Mouse (Mus musculus) midbrain, postnatal 0 days (tissue): ENCODE data around the gene Celf5. TPM values are rescaled to one million over a fixed set of nuclear protein-coding genes. Genes with fewer than 3 reads are reported as not detected.

ENCODE experiments used
- ATAC-seq: fragments of 200-750 bp; cut with Nextera tagmentation; 2 replicates; pipeline ENCODE4 v1.8.0; 2017; ENCODE audit warnings: moderate number of reproducible peaks, mild to moderate bottlenecking, moderate TSS enrichment, moderate library complexity; ENCODE audit not compliant: low FRiP score
- DNase-seq: peaks from one replicate; pipeline ENCODE4 v3.0.0-alpha.2; 2015; ENCODE audit warnings: low spot score
- H3K27ac ChIP-seq: fragments of 300-500 bp; sonication (generic); 2 replicates; pipeline ENCODE4 v1.5.1; 2014; ENCODE audit warnings: low read depth, mild to moderate bottlenecking, low read length, mixed read lengths
- H3K27me3 ChIP-seq: fragments of 300-500 bp; sonication (generic); 2 replicates; pipeline ENCODE4 v1.6.1; 2014; ENCODE audit warnings: low read length, control low read depth, mixed read lengths; ENCODE audit not compliant: insufficient read depth
- H3K36me3 ChIP-seq: fragments of 300-500 bp; sonication (generic); 2 replicates; pipeline ENCODE4 v1.6.1; 2014; ENCODE audit warnings: low read length, control low read depth, mixed read lengths; ENCODE audit not compliant: insufficient read depth
- H3K4me1 ChIP-seq: fragments of 300-500 bp; sonication (generic); 2 replicates; pipeline ENCODE4 v1.6.1; 2014; ENCODE audit warnings: mild to moderate bottlenecking, control low read depth, antibody characterized with exemption, low read length, mixed read lengths; ENCODE audit not compliant: insufficient read depth
- H3K4me2 ChIP-seq: fragments of 300-500 bp; sonication (generic); 2 replicates; pipeline ENCODE4 v1.6.1; 2014; ENCODE audit warnings: low read depth, mild to moderate bottlenecking, low read length, mixed read lengths; ENCODE audit not compliant: poor library complexity, severe bottlenecking
- H3K4me3 ChIP-seq: fragments of 300-500 bp; sonication (generic); 2 replicates; pipeline ENCODE4 v1.5.1; 2014; ENCODE audit warnings: low read depth, mild to moderate bottlenecking, low read length, moderate library complexity
- H3K9ac ChIP-seq: fragments of 300-500 bp; sonication (generic); replicated peaks from 2 replicates; pipeline ENCODE4 v1.6.1; 2014; ENCODE audit warnings: mild to moderate bottlenecking, low read length, moderate library complexity, mixed read lengths; ENCODE audit not compliant: poor library complexity, severe bottlenecking
- H3K9me3 ChIP-seq: fragments of 300-500 bp; sonication (generic); 2 replicates; pipeline ENCODE4 v1.6.1; 2016; ENCODE audit warnings: low read length, control low read depth
- CTCF ChIP-seq: IDR thresholded peaks from 2 replicates; pipeline ENCODE4 v1.5.1; 2016; ENCODE audit warnings: antibody characterized with exemption, mild to moderate bottlenecking
- WGBS: fragments of 180-500 bp; shearing (Covaris S2); extraction: QIAGEN DNeasy Blood & Tissue Kit; methylation state at CpG from one replicate; pipeline ENCODE4 v1.1.7; 2014; 5-methylcytosine and 5-hydroxymethylcytosine counted together
- polyA plus RNA-seq: library from polyadenylated mRNA; unstranded; fragments of >200 nt; fragmentation: Nextera tagmentation; extraction: Ambion mirVana; gene quantifications from 2 replicates; pipeline ENCODE4 v1.2.1, GENCODE M21; 2015
- total RNA-seq: library from RNA; depleted of rRNA; stranded (reverse); fragments of >200 nt; gene quantifications from 2 replicates; pipeline ENCODE4 v1.2.3, GENCODE M21; 2014; rRNA removed

Gene Celf5
- total RNA-seq (142 and 206 TPM in 2 replicates), polyA plus RNA-seq (61.5 and 74.0 TPM in 2 replicates)

GRCm38 (mm10) chr10:81482533-81482889 lies at the start of gene Celf5:
TSS of gene Celf5 (minus strand) at chr10:81482709.
- Histone ChIP-seq H3K27me3 (no peaks in the 10 kb centered on the region), H3K4me2 (peak within 1 kb of the TSS; percentile 73), H3K9me3 (no peaks in the 10 kb centered on the region), H3K4me3 (peak within 1 kb of the TSS; percentile 73), H3K36me3 (peaks cover 11% of the 10 kb centered on the region), H3K27ac (peak within 1 kb of the TSS; percentile 91), H3K4me1 (peaks cover 24% of the 10 kb centered on the region), H3K9ac (peak within 1 kb of the TSS; percentile 91)
- WGBS = under 1% methylated on average over 34 of the region's 36 CpGs
- peak; percentile 57 for ATAC-seq
- peak; percentile 79 for TF ChIP-seq CTCF
- DNase-seq = peak; percentile 63

GRCm38 (mm10) chr10:81526779-81527178 lies 44.3 kb upstream of the Celf5 start:
- Histone ChIP-seq H3K4me3 (no peak overlapping the region), H3K4me2 (no peak overlapping the region), H3K36me3 (peaks cover 33% of the 10 kb centered on the region), H3K9me3 (no peaks in the 10 kb centered on the region), H3K27me3 (no peaks in the 10 kb centered on the region; the same call in 1 of the 2 replicates), H3K4me1 (no peaks in the 10 kb centered on the region), H3K9ac (no peak overlapping the region), H3K27ac (no peak overlapping the region)
- ATAC-seq (no peak), DNase-seq (peak; percentile 46)
- whole genome bisulfite sequencing = 19% methylated on average over 14 of the region's 14 CpGs
- TF ChIP-seq CTCF = peak; percentile 89

GRCm38 (mm10) chr10:81525017-81525694 lies 42.6 kb upstream of the Celf5 start:
- no peak overlapping the region for H3K9ac ChIP-seq
- no peak for TF ChIP-seq CTCF
- no peak overlapping the region for H3K4me3 ChIP-seq
- H3K9me3 ChIP-seq = no peaks in the 10 kb centered on the region
- H3K27me3 ChIP-seq = no peaks in the 10 kb centered on the region; the same call in 1 of the 2 replicates
- ATAC-seq = no peak
- 63% methylated on average over 12 of the region's 13 CpGs for WGBS
- no peaks in the 10 kb centered on the region for H3K4me1 ChIP-seq
- no peak for DNase-seq
- H3K27ac ChIP-seq = no peak overlapping the region
- no peak overlapping the region for H3K4me2 ChIP-seq
- peaks cover 18% of the 10 kb centered on the region for H3K36me3 ChIP-seq

- DNase-seq = no peak
- Histone ChIP-seq H3K4me1 (no peaks in the 10 kb centered on the region), H3K27me3 (no peaks in the 10 kb centered on the region; the same call in 1 of the 2 replicates), H3K4me3 (no peak within 1 kb of the TSS), H3K9me3 (no peaks in the 10 kb centered on the region), H3K4me2 (no peak within 1 kb of the TSS), H3K36me3 (peaks cover 7% of the 10 kb centered on the region; the same call in 1 of the 2 replicates), H3K9ac (no peak within 1 kb of the TSS), H3K27ac (no peak within 1 kb of the TSS)
- 16% methylated on average over 9 of the region's 9 CpGs for WGBS
- TF ChIP-seq CTCF = no peak
- ATAC-seq = no peak
These were observed 41.6 kb upstream of the Celf5 start, which contains the start of gene Gna15 for GRCm38 (mm10) chr10:81524051-81524605. TSS of gene Gna15 (minus strand) at chr10:81524225.

GRCm38 (mm10) chr10:81523570-81523969 lies 41.1 kb upstream of the Celf5 start:
- H3K9ac ChIP-seq = no peak overlapping the region
- no peaks in the 10 kb centered on the region; the same call in 1 of the 2 replicates for H3K27me3 ChIP-seq
- H3K4me2 ChIP-seq = no peak overlapping the region
- no peak for TF ChIP-seq CTCF
- H3K9me3 ChIP-seq = no peaks in the 10 kb centered on the region
- 0 out of 2 replicates have a peak, but pooled peaks cover 2% of the 10 kb centered on the region for H3K36me3 ChIP-seq
- no peak for DNase-seq
- WGBS = 20% methylated on average over 19 of the region's 19 CpGs
- no peak overlapping the region for H3K4me3 ChIP-seq
- H3K27ac ChIP-seq = no peak overlapping the region
- no peak for ATAC-seq
- H3K4me1 ChIP-seq = no peaks in the 10 kb centered on the region

GRCm38 (mm10) chr10:81523142-81523541 lies 40.6 kb upstream of the Celf5 start:
- Histone ChIP-seq H3K9me3 (no peaks in the 10 kb centered on the region), H3K4me3 (no peak overlapping the region), H3K27me3 (no peaks in the 10 kb centered on the region; the same call in 1 of the 2 replicates), H3K36me3 (0 out of 2 replicates have a peak, but pooled peaks cover 2% of the 10 kb centered on the region), H3K9ac (no peak overlapping the region), H3K4me2 (no peak overlapping the region), H3K4me1 (no peaks in the 10 kb centered on the region), H3K27ac (no peak overlapping the region)
- DNase-seq (no peak), ATAC-seq (no peak)
- TF ChIP-seq CTCF = no peak
- WGBS = 76% methylated on average over 6 of the region's 6 CpGs
